Mouse (Mus musculus): ENCODE measurements around the gene Padi2. TPM values are rescaled to one million over a fixed set of nuclear protein-coding genes. Genes with fewer than 3 reads are reported as not detected.
A peak's percentile ranks its signal among the peaks of the same experiment; 100 is the strongest.

Gene Padi2
- total RNA-seq, 2 experiments from 2014 or later, result 3.4 to 3.5 TPM

GRCm38 (mm10) chr4:140977886-140978692 is 71.9 kb downstream of the Padi2 start:
- no peak for ATAC-seq (replicated peaks; ENCODE audit: low FRiP score, poor library complexity, severe bottlenecking)

DNA sequence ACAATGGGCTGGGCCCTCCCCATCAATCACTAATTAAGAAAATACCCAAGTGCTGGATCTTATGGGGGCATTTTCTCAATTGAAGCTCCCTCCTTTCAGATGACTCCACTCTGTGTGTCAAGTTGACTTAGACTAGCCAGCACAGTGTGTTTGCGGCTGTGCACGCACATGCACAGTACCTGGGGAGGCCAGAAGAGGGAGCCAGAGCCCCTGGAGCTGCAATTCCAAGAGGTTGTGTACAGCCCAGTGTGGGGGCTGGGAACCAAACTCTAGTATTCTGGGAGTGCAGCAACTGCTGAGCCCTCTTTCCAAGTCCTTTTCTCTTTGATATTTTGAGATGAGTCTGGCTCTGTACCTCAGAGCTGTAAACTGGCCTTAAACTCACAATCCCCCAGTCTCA is 75.5 kb downstream of the Padi2 start:
- ATAC-seq (replicated peaks; ENCODE audit: low FRiP score, poor library complexity, severe bottlenecking), result no peak

GRCm38 (mm10) chr4:140982808-140983207 is 76.7 kb downstream of the Padi2 start:
- no peak for ATAC-seq (replicated peaks; ENCODE audit: low FRiP score, poor library complexity, severe bottlenecking)

- ATAC-seq (replicated peaks; ENCODE audit: low FRiP score, poor library complexity, severe bottlenecking), result no peak
These were observed 77.3 kb downstream of the Padi2 start for GRCm38 (mm10) chr4:140983442-140983841.

DNA sequence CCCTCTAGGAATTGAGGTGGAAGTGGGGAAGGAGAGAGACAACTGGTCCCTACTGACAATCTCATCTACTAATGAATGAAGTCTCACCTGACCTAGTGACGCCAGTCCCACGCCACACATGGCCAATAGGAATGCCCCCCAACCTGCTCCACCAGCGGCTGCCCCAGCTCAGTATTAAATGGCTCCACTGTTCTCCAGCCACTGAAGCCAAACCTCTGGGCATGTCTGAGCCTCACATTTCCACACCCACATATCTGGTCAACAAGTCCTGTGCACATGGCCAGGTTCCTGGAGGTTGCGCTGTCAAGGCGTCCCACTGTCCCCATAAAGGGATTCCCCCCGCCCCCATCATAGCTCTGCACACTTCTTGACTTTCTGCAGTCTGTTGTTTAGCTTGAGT is 78.4 kb downstream of the Padi2 start:
- no peak for ATAC-seq (replicated peaks; ENCODE audit: low FRiP score, poor library complexity, severe bottlenecking)

- ATAC-seq (replicated peaks; ENCODE audit: low FRiP score, poor library complexity, severe bottlenecking), result no peak
These were observed 80.0 kb downstream of the Padi2 start for GRCm38 (mm10) chr4:140986024-140986710.

DNA sequence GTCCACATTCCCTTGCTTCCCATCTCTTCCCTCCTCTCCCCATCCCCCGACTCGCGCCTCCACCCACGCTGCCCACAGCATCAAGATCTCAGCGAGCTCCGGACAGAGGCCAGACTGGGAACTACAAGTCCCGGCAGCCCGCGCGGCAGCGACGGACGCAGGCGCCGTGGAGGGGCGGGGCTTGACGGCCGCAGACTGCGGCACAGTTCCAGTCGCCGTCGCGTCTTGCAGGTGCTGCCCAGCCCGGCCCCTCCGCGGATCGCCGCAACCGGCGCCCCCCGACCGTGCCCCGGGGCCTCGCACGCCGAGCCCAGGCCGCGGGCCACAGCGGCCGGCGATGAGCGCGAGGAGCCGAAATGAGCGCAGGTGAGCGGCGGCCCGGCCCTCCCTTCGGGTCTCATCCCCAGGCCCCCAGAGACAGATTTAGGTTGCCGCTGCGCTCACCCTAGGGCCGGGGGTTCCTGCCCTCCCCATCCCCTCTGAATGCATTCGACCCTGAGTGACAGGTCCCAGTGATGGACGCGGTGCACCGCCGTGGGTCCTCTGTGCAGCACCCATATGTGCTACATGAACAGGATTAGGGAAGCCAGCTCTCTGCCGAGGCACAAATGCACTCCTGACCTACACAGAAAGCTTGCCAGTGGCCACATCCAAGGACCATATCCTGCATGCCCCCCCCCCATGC is 80.7 kb downstream of the Padi2 start, which contains the start of gene Atp13a2:
Gene Atp13a2, plus strand, starts transcription at position 163 of the 685 bp plus-strand sequence.
- ATAC-seq (replicated peaks; ENCODE audit: low FRiP score, poor library complexity, severe bottlenecking), result peak; percentile 97

DNA sequence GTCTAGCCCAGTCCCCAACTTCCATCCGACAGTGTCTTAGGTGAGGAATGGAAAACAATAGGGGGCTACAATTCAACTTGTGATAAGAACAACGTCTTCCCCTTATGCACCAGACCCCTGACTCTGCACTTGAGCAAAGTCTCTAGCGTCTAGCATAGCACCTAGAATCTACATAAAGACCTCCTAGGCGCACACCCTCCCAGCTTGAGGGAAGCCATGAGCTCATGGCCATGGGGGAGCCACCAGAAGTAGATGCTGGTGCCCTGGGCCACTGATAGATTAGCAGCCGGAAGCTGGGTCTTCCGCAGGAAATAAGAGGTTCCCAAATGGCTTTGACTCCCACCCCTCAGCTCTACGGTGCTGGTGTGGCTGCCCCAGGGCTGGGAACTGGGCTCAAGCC is 81.3 kb downstream of the Padi2 start:
- no peak for ATAC-seq (replicated peaks; ENCODE audit: low FRiP score, poor library complexity, severe bottlenecking)

- no peak for ATAC-seq (replicated peaks; ENCODE audit: low FRiP score, poor library complexity, severe bottlenecking)
These were observed 82.7 kb downstream of the Padi2 start for GRCm38 (mm10) chr4:140988706-140989290.

- ATAC-seq (replicated peaks; ENCODE audit: low FRiP score, poor library complexity, severe bottlenecking), result no peak
These were observed 83.3 kb downstream of the Padi2 start for GRCm38 (mm10) chr4:140989447-140989846.

GRCm38 (mm10) chr4:140992215-140992614 is 86.1 kb downstream of the Padi2 start:
- ATAC-seq (replicated peaks; ENCODE audit: low FRiP score, poor library complexity, severe bottlenecking), result no peak

- no peak for ATAC-seq (replicated peaks; ENCODE audit: low FRiP score, poor library complexity, severe bottlenecking)
These were observed 87.7 kb downstream of the Padi2 start for GRCm38 (mm10) chr4:140993846-140994245.

DNA sequence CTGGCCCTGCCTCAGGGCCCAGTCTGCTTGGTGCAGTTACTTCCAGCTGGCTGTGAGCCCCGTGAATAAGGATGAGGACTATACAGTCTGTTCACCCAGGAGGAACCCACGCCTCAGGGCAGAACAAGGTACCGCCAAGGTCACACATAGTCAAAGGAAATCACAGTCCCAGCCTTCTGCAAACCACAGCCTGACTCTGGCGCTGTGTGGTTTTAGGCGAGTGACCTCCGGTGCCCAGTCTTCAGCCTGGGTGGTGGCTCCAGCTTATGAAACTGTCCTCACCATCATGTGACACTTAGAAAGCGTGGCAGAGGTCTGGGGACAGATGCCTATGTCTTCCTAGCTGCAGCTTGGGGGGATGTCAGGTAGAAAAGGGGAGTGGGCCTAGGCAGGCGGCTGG is 89.7 kb downstream of the Padi2 start:
- no peak for ATAC-seq (replicated peaks; ENCODE audit: low FRiP score, poor library complexity, severe bottlenecking)

DNA sequence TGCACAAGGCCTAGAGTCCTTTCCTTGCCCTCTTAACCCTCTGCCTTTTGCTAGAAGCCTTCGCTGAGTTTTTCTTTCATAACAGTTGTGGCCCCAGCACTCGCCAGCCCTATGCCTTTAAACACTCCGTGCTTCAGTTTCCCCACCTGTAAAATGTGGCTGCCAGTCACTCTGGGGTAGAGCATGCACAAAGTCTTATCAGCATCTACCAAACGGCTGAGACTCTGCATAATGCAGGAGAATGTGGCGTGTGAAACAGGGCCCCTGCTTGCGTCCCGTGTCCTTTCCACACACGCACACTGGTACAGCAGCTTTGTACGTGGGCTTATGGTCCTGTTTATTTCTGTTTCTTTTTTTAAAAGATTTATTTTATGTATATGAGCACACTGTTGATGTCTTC is 90.7 kb downstream of the Padi2 start:
- ATAC-seq (replicated peaks; ENCODE audit: low FRiP score, poor library complexity, severe bottlenecking), result no peak

Other genes starting within 250 kb of the Padi2 start
- not detected in 2 replicates for gene Arhgef10l, start 240.3 kb upstream of the Padi2 start, total RNA-seq (2015; ENCODE audit: low replicate concordance)
- gene Arhgef10l, start 240.3 kb upstream of the Padi2 start, total RNA-seq (2017; ENCODE audit: low replicate concordance), result 0.64 and 1.4 TPM in 2 replicates
- gene Rcc2, start 205.8 kb upstream of the Padi2 start, total RNA-seq (2015; ENCODE audit: low replicate concordance), result 22.6 and 25.6 TPM in 2 replicates
- gene Rcc2, start 205.8 kb upstream of the Padi2 start, total RNA-seq (2017; ENCODE audit: low replicate concordance), result 22.3 and 26.0 TPM in 2 replicates
- not detected in 2 replicates for gene Padi6, start 163.7 kb upstream of the Padi2 start, total RNA-seq (2015; ENCODE audit: low replicate concordance)
- gene Padi6, start 163.7 kb upstream of the Padi2 start, total RNA-seq (2017; ENCODE audit: low replicate concordance), result not detected in 2 replicates
- 8.0 and 15.1 TPM in 2 replicates for gene Padi4, start 132.1 kb upstream of the Padi2 start, total RNA-seq (2015; ENCODE audit: low replicate concordance)
- 4.1 and 15.1 TPM in 2 replicates for gene Padi4, start 132.1 kb upstream of the Padi2 start, total RNA-seq (2017; ENCODE audit: low replicate concordance)
- gene Padi3, start 95.7 kb upstream of the Padi2 start, total RNA-seq (2015; ENCODE audit: low replicate concordance), result not detected in 2 replicates
- not detected in 2 replicates for gene Padi3, start 95.7 kb upstream of the Padi2 start, total RNA-seq (2017; ENCODE audit: low replicate concordance)
- gene Padi1, start 60.6 kb upstream of the Padi2 start, total RNA-seq (2015; ENCODE audit: low replicate concordance), result not detected in 2 replicates
- not detected in 2 replicates for gene Padi1, start 60.6 kb upstream of the Padi2 start, total RNA-seq (2017; ENCODE audit: low replicate concordance)
- 44.3 and 52.0 TPM in 2 replicates for gene Sdhb, start 54.9 kb downstream of the Padi2 start, total RNA-seq (2015; ENCODE audit: low replicate concordance)
- 21.6 and 53.0 TPM in 2 replicates for gene Sdhb, start 54.9 kb downstream of the Padi2 start, total RNA-seq (2017; ENCODE audit: low replicate concordance)
- 4.2 and 10.8 TPM in 2 replicates for gene Atp13a2, start 80.5 kb downstream of the Padi2 start, total RNA-seq (2015; ENCODE audit: low replicate concordance)
- gene Atp13a2, start 80.5 kb downstream of the Padi2 start, total RNA-seq (2017; ENCODE audit: low replicate concordance), result 6.0 and 18.0 TPM in 2 replicates
- gene Mfap2, start 104.1 kb downstream of the Padi2 start, total RNA-seq (2015; ENCODE audit: low replicate concordance), result not detected in 2 replicates
- gene Mfap2, start 104.1 kb downstream of the Padi2 start, total RNA-seq (2017; ENCODE audit: low replicate concordance), result not detected in 2 replicates
- 0.36 TPM in 1 of 2 replicates, not detected in the other for gene Crocc, start 154.2 kb downstream of the Padi2 start, total RNA-seq (2015; ENCODE audit: low replicate concordance)
- gene Crocc, start 154.2 kb downstream of the Padi2 start, total RNA-seq (2017; ENCODE audit: low replicate concordance), result 1.4 TPM in 1 of 2 replicates, not detected in the other
- 51.1 and 67.4 TPM in 2 replicates for gene Necap2, start 172.0 kb downstream of the Padi2 start, total RNA-seq (2015; ENCODE audit: low replicate concordance)
- gene Necap2, start 172.0 kb downstream of the Padi2 start, total RNA-seq (2017; ENCODE audit: low replicate concordance), result 45.2 and 108 TPM in 2 replicates
- not detected in 2 replicates for gene Spata21, start 182.0 kb downstream of the Padi2 start, total RNA-seq (2015; ENCODE audit: low replicate concordance)
- gene Spata21, start 182.0 kb downstream of the Padi2 start, total RNA-seq (2017; ENCODE audit: low replicate concordance), result not detected in 2 replicates
- gene Szrd1, start 233.4 kb downstream of the Padi2 start, total RNA-seq (2015; ENCODE audit: low replicate concordance), result 13.7 and 19.3 TPM in 2 replicates
- gene Szrd1, start 233.4 kb downstream of the Padi2 start, total RNA-seq (2017; ENCODE audit: low replicate concordance), result 14.8 and 20.2 TPM in 2 replicates
- gene Fbxo42, start 241.6 kb downstream of the Padi2 start, total RNA-seq (2015; ENCODE audit: low replicate concordance), result 37.5 and 43.6 TPM in 2 replicates
- 37.2 and 39.9 TPM in 2 replicates for gene Fbxo42, start 241.6 kb downstream of the Padi2 start, total RNA-seq (2017; ENCODE audit: low replicate concordance)

All from erythroid progenitor cell, adult 5-6 weeks (primary cell).